Mouse (Mus musculus) erythroblast, embryonic 14.5 days (primary cell): ENCODE results near the gene Hnrnpul1. TPM values are rescaled to one million over a fixed set of nuclear protein-coding genes. Genes with fewer than 3 reads are reported as not detected.

Experiments used
- H3K27me3 ChIP-seq: 2 replicates; pipeline ENCODE4 v1.6.1; 2012; ENCODE audit warnings: inconsistent platforms; ENCODE audit not compliant: control insufficient read depth
- H3K36me3 ChIP-seq: 2 replicates; pipeline ENCODE4 v1.6.1; 2012; ENCODE audit warnings: mild to moderate bottlenecking, inconsistent platforms; ENCODE audit not compliant: control insufficient read depth
- H3K4me1 ChIP-seq: 2 replicates; pipeline ENCODE4 v1.6.1; 2012; ENCODE audit warnings: inconsistent platforms; ENCODE audit not compliant: control insufficient read depth
- H3K4me3 ChIP-seq: replicated peaks from 2 replicates; pipeline ENCODE3; 2012; ENCODE audit warnings: moderate library complexity, mild to moderate bottlenecking, inconsistent platforms
- H3K9me3 ChIP-seq: 2 replicates; pipeline ENCODE4 v1.6.1; 2012; ENCODE audit warnings: low read length, inconsistent platforms, mixed read lengths; ENCODE audit not compliant: control insufficient read depth
- GATA1 ChIP-seq: IDR thresholded peaks from 2 replicates; pipeline ENCODE4 v1.6.1; 2012; ENCODE audit warnings: low read length, inconsistent platforms, mixed read lengths
- TAL1 ChIP-seq: IDR thresholded peaks from 3 replicates; pipeline ENCODE4 v1.6.1; 2012; ENCODE audit warnings: low read length, inconsistent platforms, mixed read lengths
- polyA plus RNA-seq: library from polyadenylated mRNA; stranded (reverse); fragments of >175 nt; gene quantifications from 2 replicates; pipeline ENCODE4 v1.2.3, GENCODE M21; 2012

Hnrnpul1 gene
- polyA plus RNA-seq, 1 experiment: 36.7 TPM

- Histone ChIP-seq H3K36me3 (peaks cover 26% of the 10 kb centered on the region), H3K9me3 (no peaks in the 10 kb centered on the region), H3K4me3 (peak overlapping the region; percentile 100), H3K27me3 (peaks cover 8% of the 10 kb centered on the region), H3K4me1 (peaks cover 41% of the 10 kb centered on the region)
- TF ChIP-seq TAL1 (no peak), GATA1 (no peak)
These were observed 1.5 kb upstream of the Hnrnpul1 start for GRCm38 (mm10) chr7:25756011-25756410.

- TF ChIP-seq TAL1 (no peak), GATA1 (no peak)
- Histone ChIP-seq H3K9me3 (no peaks in the 10 kb centered on the region), H3K4me1 (peaks cover 43% of the 10 kb centered on the region), H3K36me3 (peaks cover 32% of the 10 kb centered on the region), H3K4me3 (peak overlapping the region; percentile 100), H3K27me3 (peaks cover 8% of the 10 kb centered on the region)
These were observed 894 bp upstream of the Hnrnpul1 start for GRCm38 (mm10) chr7:25755468-25755833.

GRCm38 (mm10) chr7:25754439-25754737 lies 169 bp downstream of the Hnrnpul1 start:
- peaks cover 43% of the 10 kb centered on the region for H3K4me1 ChIP-seq
- peak overlapping the region; percentile 100 for H3K4me3 ChIP-seq
- H3K27me3 ChIP-seq: peaks cover 8% of the 10 kb centered on the region
- TF ChIP-seq GATA1 (no peak), TAL1 (no peak)
- peaks cover 42% of the 10 kb centered on the region for H3K36me3 ChIP-seq
- no peaks in the 10 kb centered on the region for H3K9me3 ChIP-seq

GRCm38 (mm10) chr7:25753643-25754438 lies 716 bp downstream of the Hnrnpul1 start:
- TF ChIP-seq GATA1: no peak
- no peak for TF ChIP-seq TAL1
- Histone ChIP-seq H3K27me3 (peaks cover 8% of the 10 kb centered on the region), H3K4me1 (peaks cover 43% of the 10 kb centered on the region), H3K36me3 (peaks cover 48% of the 10 kb centered on the region), H3K9me3 (no peaks in the 10 kb centered on the region), H3K4me3 (peak overlapping the region; percentile 100)

GRCm38 (mm10) chr7:25753076-25753475 lies 1.5 kb downstream of the Hnrnpul1 start:
- Histone ChIP-seq H3K9me3 (no peaks in the 10 kb centered on the region), H3K36me3 (peaks cover 55% of the 10 kb centered on the region), H3K4me1 (peaks cover 43% of the 10 kb centered on the region), H3K4me3 (peak overlapping the region; percentile 100), H3K27me3 (peaks cover 4% of the 10 kb centered on the region)
- no peak for TF ChIP-seq GATA1
- no peak for TF ChIP-seq TAL1

- H3K4me1 ChIP-seq: peaks cover 9% of the 10 kb centered on the region
- no peaks in the 10 kb centered on the region for H3K9me3 ChIP-seq
- peaks cover 100% of the 10 kb centered on the region for H3K36me3 ChIP-seq
These were observed 7.7 kb downstream of the Hnrnpul1 start for GRCm38 (mm10) chr7:25746844-25747243.

GRCm38 (mm10) chr7:25738277-25738676 lies 16.3 kb downstream of the Hnrnpul1 start:
- H3K27me3 ChIP-seq: no peaks in the 10 kb centered on the region
- peaks cover 99% of the 10 kb centered on the region for H3K36me3 ChIP-seq
- no peaks in the 10 kb centered on the region for H3K9me3 ChIP-seq
- peaks cover 31% of the 10 kb centered on the region for H3K4me1 ChIP-seq
- H3K4me3 ChIP-seq: no peak overlapping the region
- no peak for TF ChIP-seq GATA1
- TF ChIP-seq TAL1: no peak

More at GRCm38 (mm10) chr7:25746844-25747243, 7.7 kb downstream of the Hnrnpul1 start:
- H3K4me3 ChIP-seq: no peak overlapping the region
- no peaks in the 10 kb centered on the region for H3K27me3 ChIP-seq
- TF ChIP-seq TAL1 (no peak), GATA1 (no peak)

GRCm38 (mm10) chr7:25736920-25737319 lies 17.6 kb downstream of the Hnrnpul1 start:
- H3K27me3 ChIP-seq: no peaks in the 10 kb centered on the region
- H3K36me3 ChIP-seq: peaks cover 99% of the 10 kb centered on the region
- peaks cover 31% of the 10 kb centered on the region for H3K4me1 ChIP-seq
- TF ChIP-seq GATA1: no peak
- TF ChIP-seq TAL1: no peak
- no peaks in the 10 kb centered on the region for H3K9me3 ChIP-seq
- no peak overlapping the region for H3K4me3 ChIP-seq

GRCm38 (mm10) chr7:25734991-25735390 lies 19.6 kb downstream of the Hnrnpul1 start:
- Histone ChIP-seq H3K4me1 (peaks cover 28% of the 10 kb centered on the region), H3K9me3 (no peaks in the 10 kb centered on the region), H3K4me3 (no peak overlapping the region), H3K36me3 (peaks cover 99% of the 10 kb centered on the region), H3K27me3 (no peaks in the 10 kb centered on the region)
- TF ChIP-seq GATA1 (no peak), TAL1 (no peak)
